Comparison of ENCODE assay signal across 9 mouse cellular contexts in the genomic region with DNA sequence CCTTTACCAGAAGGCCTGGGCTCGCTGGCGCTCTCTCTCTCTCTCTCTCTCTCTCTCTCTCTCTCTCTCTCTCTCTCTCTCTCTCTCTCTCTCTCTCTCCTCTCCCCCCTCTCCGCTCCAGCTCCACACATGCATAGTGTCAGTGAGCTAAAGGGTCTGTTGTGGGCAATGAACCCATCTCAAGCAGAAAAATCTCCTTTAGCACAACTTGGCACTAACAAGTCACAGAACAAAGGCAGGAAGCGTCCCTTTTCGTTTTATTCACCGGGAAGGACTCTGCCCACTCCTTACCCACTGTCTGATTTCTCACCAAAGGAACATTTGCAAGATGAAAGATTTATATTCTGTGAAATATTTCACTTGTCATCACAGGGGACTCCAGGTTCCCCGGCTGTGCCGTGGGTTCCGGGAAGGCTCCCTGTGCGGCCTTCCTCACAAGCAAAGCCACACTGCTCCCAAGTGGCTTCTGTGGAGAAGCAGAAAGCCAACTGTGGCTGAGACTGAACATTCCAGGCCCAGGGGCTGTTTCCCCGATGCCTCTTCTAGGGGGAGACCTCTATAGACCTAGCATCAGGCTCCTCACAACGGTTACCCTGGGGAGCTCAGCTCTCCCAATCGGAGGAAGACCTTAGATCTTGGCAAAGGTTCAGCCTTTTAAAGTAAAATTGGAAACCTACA.
DNase-seq lines count a peak whose midpoint lies in the region; ATAC-seq lines count a peak whose summit lies in the region.
"Had no signal": no experiment of that assay in that cellular context is flagged by ENCODE, and none has a peak within 500 bp of the region (broad histone marks: within the 10 kb centered on the region; RNA-seq: fewer than 3 reads in every experiment).

No protein-coding gene starts in this region.

- intact Hi-C loops in heart, postnatal 14 days (cut with DNase I), result loop anchor here (5.0 kb wide), 2 partner anchors 644 to 794 kb away; no protein-coding TSS in a partner anchor

- no peaks in the 10 kb centered on the region for H3K9me3 ChIP-seq in kidney, embryonic 14.5 days (ENCODE audit: control insufficient read depth, low read length)
- no peaks in the 10 kb centered on the region for H3K9me3 ChIP-seq in midbrain, embryonic 12.5 days
- H3K9me3 ChIP-seq: embryonic facial prominence, embryonic 15.5 days had no signal

- H3K4me2 ChIP-seq in kidney, embryonic 14.5 days (replicated peaks; ENCODE audit: low read depth, low read length), result no peak overlapping the region
- H3K4me2 ChIP-seq in midbrain, embryonic 12.5 days (replicated peaks), result no peak overlapping the region
- H3K4me2 ChIP-seq: embryonic facial prominence, embryonic 15.5 days had no signal

- H3K4me1 ChIP-seq in kidney, embryonic 14.5 days (ENCODE audit: control insufficient read depth, insufficient read depth, low read length), result no peaks in the 10 kb centered on the region
- H3K4me1 ChIP-seq in midbrain, embryonic 12.5 days, result peaks cover 5% of the 10 kb centered on the region; the same call in 1 of the 2 replicates
- H3K4me1 ChIP-seq: embryonic facial prominence, embryonic 15.5 days had no signal

- no peak overlapping the region for H3K9ac ChIP-seq in kidney, embryonic 14.5 days (ENCODE audit: low read depth, low read length)
- no peak overlapping the region for H3K9ac ChIP-seq in midbrain, embryonic 12.5 days (replicated peaks)
- H3K9ac ChIP-seq: embryonic facial prominence, embryonic 15.5 days had no signal

- no peaks in the 10 kb centered on the region for H3K27me3 ChIP-seq in kidney, embryonic 14.5 days (ENCODE audit: control insufficient read depth, insufficient read depth, low read length)
- H3K27me3 ChIP-seq in midbrain, embryonic 12.5 days, result 0 out of 2 replicates have a peak, but pooled peaks cover 5% of the 10 kb centered on the region

- ATAC-seq in kidney, embryonic 14.5 days (ENCODE audit: low FRiP score, low TSS enrichment), result no peak; the same call in 1 of the 2 replicates
- ATAC-seq in midbrain, embryonic 12.5 days (ENCODE audit: low FRiP score, low read depth), result peak; percentile 30; the same call in 1 of the 2 replicates
- ATAC-seq in granulocyte monocyte progenitor cell, adult 5-6 weeks (replicated peaks; ENCODE audit: poor library complexity, severe bottlenecking), result no peak

- WGBS in kidney, embryonic 14.5 days, result 33% methylated on average over 13 of the region's 13 CpGs
- WGBS in midbrain, embryonic 12.5 days, result 74% methylated on average over 13 of the region's 13 CpGs

- no peak overlapping the region for H3K4me3 ChIP-seq in kidney, embryonic 14.5 days (ENCODE audit: low read length)
- H3K4me3 ChIP-seq in midbrain, embryonic 12.5 days, result no peak overlapping the region
- H3K4me3 ChIP-seq: embryonic facial prominence, embryonic 15.5 days had no signal

- no peak overlapping the region for H3K27ac ChIP-seq in kidney, embryonic 14.5 days (ENCODE audit: low read depth, low read length)
- no peak overlapping the region for H3K27ac ChIP-seq in midbrain, embryonic 12.5 days (replicated peaks)
- H3K27ac ChIP-seq: embryonic facial prominence, embryonic 15.5 days had no signal

- DNase-seq in kidney, adult 11 months, result peak; percentile 18
- peak; percentile 64 for DNase-seq in embryo, embryonic 10.5 days (ENCODE audit: low spot score)
- peak; percentile 28 to 44 for DNase-seq in heart, postnatal 14 days
- DNase-seq in layer of hippocampus, adult 8-10 months (ENCODE audit: low spot score in 2 of 2), result peak; percentile 4 to 8
- DNase-seq in thymus, postnatal 0 days (ENCODE audit: low spot score), result no peak

- no peaks in the 10 kb centered on the region for H3K36me3 ChIP-seq in kidney, embryonic 14.5 days (ENCODE audit: control insufficient read depth, insufficient read depth, low read length)
- no peaks in the 10 kb centered on the region for H3K36me3 ChIP-seq in midbrain, embryonic 12.5 days
- H3K36me3 ChIP-seq: embryonic facial prominence, embryonic 15.5 days had no signal
